19 mouse cellular contexts compared by ENCODE assay signal in genomic region chr2:9886031-9886430, GRCm38 (mm10). TPM values are rescaled to one million over a fixed set of nuclear protein-coding genes. Genes with fewer than 3 reads are reported as not detected.
DNase-seq lines count a peak whose midpoint lies in the region; ATAC-seq lines count a peak whose summit lies in the region.
"Had no signal": no experiment of that assay in that cellular context is flagged by ENCODE, and none has a peak within 500 bp of the region (broad histone marks: within the 10 kb centered on the region; RNA-seq: fewer than 3 reads in every experiment).

No protein-coding gene starts in this region.

- H3K4me3 ChIP-seq in kidney, embryonic 14.5 days (ENCODE audit: low read length), result peak overlapping the region; percentile 42
- H3K4me3 ChIP-seq in hindbrain, embryonic 11.5 days (ENCODE audit: low read depth, low read length), result no peak overlapping the region
- H3K4me3 ChIP-seq in limb, embryonic 11.5 days (ENCODE audit: low read depth, low read length), result no peak overlapping the region
- H3K4me3 ChIP-seq: intestine, embryonic 15.5 days; layer of hippocampus, adult 2 months; limb, embryonic 13.5 days had no signal

- intact Hi-C loops in gastrocnemius, postnatal 14 days (cut with DNase I; ENCODE audit: low total_unique reads), result no loop called here

- H3K4me2 ChIP-seq in kidney, embryonic 14.5 days (replicated peaks; ENCODE audit: low read depth, low read length), result peak overlapping the region; percentile 91
- no peak overlapping the region for H3K4me2 ChIP-seq in hindbrain, embryonic 11.5 days (replicated peaks; ENCODE audit: low read depth, low read length)
- H3K4me2 ChIP-seq in limb, embryonic 11.5 days (ENCODE audit: low read depth, severe bottlenecking), result no peak overlapping the region
- H3K4me2 ChIP-seq: intestine, embryonic 15.5 days; limb, embryonic 13.5 days had no signal

- H3K27me3 ChIP-seq in kidney, embryonic 14.5 days (ENCODE audit: control insufficient read depth, insufficient read depth, low read length), result peaks cover 83% of the 10 kb centered on the region
- H3K27me3 ChIP-seq in hindbrain, embryonic 11.5 days (ENCODE audit: control insufficient read depth, insufficient read depth, low read length), result peaks cover 89% of the 10 kb centered on the region
- peaks cover 91% of the 10 kb centered on the region for H3K27me3 ChIP-seq in limb, embryonic 11.5 days (ENCODE audit: control insufficient read depth, insufficient read depth, low read length)

- peaks cover 11% of the 10 kb centered on the region; the same call in 1 of the 2 replicates for H3K4me1 ChIP-seq in kidney, embryonic 14.5 days (ENCODE audit: control insufficient read depth, insufficient read depth, low read length)
- H3K4me1 ChIP-seq in hindbrain, embryonic 11.5 days (replicated peaks; ENCODE audit: control insufficient read depth, insufficient read depth, low read length), result peaks cover 10% of the 10 kb centered on the region; the same call in 1 of the 2 replicates
- peaks cover 15% of the 10 kb centered on the region for H3K4me1 ChIP-seq in limb, embryonic 11.5 days (ENCODE audit: control insufficient read depth, insufficient read depth, low read length)

- no peaks in the 10 kb centered on the region for H3K36me3 ChIP-seq in kidney, embryonic 14.5 days (ENCODE audit: control insufficient read depth, insufficient read depth, low read length)
- H3K36me3 ChIP-seq in hindbrain, embryonic 11.5 days (ENCODE audit: control insufficient read depth, insufficient read depth, low read length), result no peaks in the 10 kb centered on the region
- H3K36me3 ChIP-seq in limb, embryonic 11.5 days (ENCODE audit: control insufficient read depth, insufficient read depth, low read length), result no peaks in the 10 kb centered on the region
- H3K36me3 ChIP-seq: intestine, embryonic 15.5 days; limb, embryonic 13.5 days had no signal

- 10% methylated on average over 3 of the region's 3 CpGs for WGBS in kidney, embryonic 14.5 days
- WGBS in hindbrain, embryonic 11.5 days, result 2% methylated on average over 3 of the region's 3 CpGs
- 14% methylated on average over 3 of the region's 3 CpGs for WGBS in limb, embryonic 11.5 days

- H3K27ac ChIP-seq in kidney, embryonic 14.5 days (ENCODE audit: low read depth, low read length), result peak overlapping the region; percentile 19; the same call in 1 of the 2 replicates
- no peak overlapping the region for H3K27ac ChIP-seq in hindbrain, embryonic 11.5 days (ENCODE audit: low read depth, low read length)
- no peak overlapping the region for H3K27ac ChIP-seq in limb, embryonic 11.5 days (replicated peaks; ENCODE audit: low read depth, low read length)
- H3K27ac ChIP-seq: intestine, embryonic 15.5 days; layer of hippocampus, adult 2 months; limb, embryonic 13.5 days had no signal

- no peaks in the 10 kb centered on the region for H3K9me3 ChIP-seq in kidney, embryonic 14.5 days (ENCODE audit: control insufficient read depth, low read length)
- no peaks in the 10 kb centered on the region for H3K9me3 ChIP-seq in hindbrain, embryonic 11.5 days (ENCODE audit: control insufficient read depth, low read length)
- no peaks in the 10 kb centered on the region for H3K9me3 ChIP-seq in limb, embryonic 11.5 days (ENCODE audit: control insufficient read depth, low read length)
- H3K9me3 ChIP-seq: intestine, embryonic 15.5 days; limb, embryonic 13.5 days had no signal

- H3K9ac ChIP-seq in kidney, embryonic 14.5 days (ENCODE audit: low read depth, low read length), result peak overlapping the region; percentile 67; the same call in 1 of the 2 replicates
- H3K9ac ChIP-seq in hindbrain, embryonic 11.5 days (ENCODE audit: low read depth, low read length), result no peak overlapping the region; the same call in 1 of the 2 replicates
- no peak overlapping the region for H3K9ac ChIP-seq in limb, embryonic 11.5 days (ENCODE audit: low read length)
- H3K9ac ChIP-seq: intestine, embryonic 15.5 days; limb, embryonic 13.5 days had no signal

- DNase-seq in kidney, postnatal 14 days, result no peak
- peak; percentile 52 for DNase-seq in hindbrain, embryonic 11.5 days (ENCODE audit: low spot score)
- DNase-seq in limb, embryonic 11.5 days (ENCODE audit: low spot score), result peak; percentile 33
- DNase-seq in naive thymus-derived CD4-positive, alpha-beta T cell, adult 2 months (ENCODE audit: low read depth), result peak; percentile 13
- DNase-seq in urinary bladder, postnatal 4 days (ENCODE audit: low spot score in 2 of 2), result no peak
- no peak for DNase-seq in gastrocnemius, postnatal 14 days
- DNase-seq: cerebellum, adult 11 months; gastrocnemius, postnatal 25 days; heart, postnatal 10 days; right cerebral cortex, postnatal 14 days had no signal

- no peak for ATAC-seq in kidney, embryonic 14.5 days (ENCODE audit: low FRiP score, low TSS enrichment)
- ATAC-seq in hindbrain, embryonic 11.5 days (ENCODE audit: low FRiP score), result no peak
- no peak for ATAC-seq in limb, embryonic 11.5 days (ENCODE audit: insufficient number of reproducible peaks, low FRiP score, low TSS enrichment, low read depth)
- ATAC-seq: intestine, embryonic 15.5 days had no signal

RNA-seq across cellular contexts. Expression of gene 9230102O04Rik, which starts 3.3 kb away (rescaled TPM):
- polyA plus RNA-seq in kidney, embryonic 14.5 days (2014; fragmentation: Nextera tagmentation; extraction: Ambion mirVana), result 5.0 and 6.4 TPM in 2 replicates
- 1.6 and 3.3 TPM in 2 replicates for polyA plus RNA-seq in hindbrain, embryonic 11.5 days (2014; fragmentation: Nextera tagmentation; extraction: Ambion mirVana)
- 0.61 TPM in 1 of 2 replicates, not detected in the other for polyA plus RNA-seq in limb, embryonic 11.5 days (2014; fragmentation: Nextera tagmentation; extraction: Ambion mirVana)
- total RNA-seq in gastrocnemius, postnatal 14 days (2021), result not detected
- total RNA-seq: common myeloid progenitor, adult 5-6 weeks; ES-E14; gastrocnemius, postnatal 25 days; heart, postnatal 10 days; layer of hippocampus, adult 2 months; left cerebral cortex, adult 18-20 months had no signal
- polyA plus RNA-seq: C2C12; intestine, embryonic 15.5 days; limb, embryonic 13.5 days; liver, embryonic 16.5 days had no signal

RNA-seq across cellular contexts. Expression of gene Gata3, which starts 3.8 kb away (rescaled TPM):
- polyA plus RNA-seq in kidney, embryonic 14.5 days (2014; fragmentation: Nextera tagmentation; extraction: Ambion mirVana), result 59.7 and 87.4 TPM in 2 replicates
- 18.6 and 22.9 TPM in 2 replicates for polyA plus RNA-seq in hindbrain, embryonic 11.5 days (2014; fragmentation: Nextera tagmentation; extraction: Ambion mirVana)
- 3.9 and 4.4 TPM in 2 replicates for polyA plus RNA-seq in limb, embryonic 11.5 days (2014; fragmentation: Nextera tagmentation; extraction: Ambion mirVana)
- under 1 TPM; 0.31 to 0.55 TPM for total RNA-seq in gastrocnemius, postnatal 14 days (2021)
- total RNA-seq: layer of hippocampus, adult 2 months; left cerebral cortex, adult 18-20 months had no signal

RNA-seq across cellular contexts. Expression of gene 4930412O13Rik, which starts 5.0 kb away (rescaled TPM):
- 3.7 and 4.4 TPM in 2 replicates for polyA plus RNA-seq in kidney, embryonic 14.5 days (2014; fragmentation: Nextera tagmentation; extraction: Ambion mirVana)
- polyA plus RNA-seq in hindbrain, embryonic 11.5 days (2014; fragmentation: Nextera tagmentation; extraction: Ambion mirVana), result 0.24 and 0.71 TPM in 2 replicates
- 0.15 TPM in 1 of 2 replicates, not detected in the other for polyA plus RNA-seq in limb, embryonic 11.5 days (2014; fragmentation: Nextera tagmentation; extraction: Ambion mirVana)
- not detected for total RNA-seq in gastrocnemius, postnatal 14 days (2021)
- total RNA-seq: common myeloid progenitor, adult 5-6 weeks; gastrocnemius, postnatal 25 days; heart, postnatal 10 days; layer of hippocampus, adult 2 months; left cerebral cortex, adult 18-20 months had no signal
- polyA plus RNA-seq: C2C12; intestine, embryonic 15.5 days; liver, embryonic 16.5 days had no signal

Comparison
In these comparisons a context has a peak if more than half of its experiments do, and no peak if none do; other contexts are left out.
1. DNase-seq: peak in hindbrain, embryonic 11.5 days (single experiment), limb, embryonic 11.5 days (single experiment) and naive thymus-derived CD4-positive, alpha-beta T cell, adult 2 months (single experiment); none in kidney, postnatal 14 days (single experiment), urinary bladder, postnatal 4 days (0 of 2) and gastrocnemius, postnatal 14 days (single experiment).